Mouse (Mus musculus) cerebellum, adult 2 months (tissue): Measurements from ENCODE around the gene Igfbp7.

ENCODE experiments used
- CTCF ChIP-seq: fragments of 200-500 bp; IDR thresholded peaks from 2 replicates; pipeline ENCODE4 v1.5.1; 2011; ENCODE audit warnings: low read depth, mild to moderate bottlenecking, control low read depth, low read length, moderate library complexity, borderline replicate concordance; ENCODE audit not compliant: insufficient read depth
- POLR2A ChIP-seq: fragments of 200-500 bp; IDR thresholded peaks from 2 replicates; pipeline ENCODE4 v1.6.1; 2011; ENCODE audit warnings: low read length, control low read depth, borderline replicate concordance; ENCODE audit not compliant: insufficient read depth

GRCm38 (mm10) chr5:77402901-77403300 lies 4.9 kb downstream of the Igfbp7 start:
- TF ChIP-seq POLR2A: no peak
- TF ChIP-seq CTCF: no peak
